In genomic region chr1:52113067-52113665, GRCm38 (mm10) we compare ENCODE assay signal across 8 mouse cellular contexts. TPM values are rescaled to one million over a fixed set of nuclear protein-coding genes. Genes with fewer than 3 reads are reported as not detected.
DNase-seq lines count a peak whose midpoint lies in the region; ATAC-seq and TF ChIP-seq lines count a peak whose summit lies in the region.

No protein-coding gene starts in this region.

- peaks cover 4% of the 10 kb centered on the region; the same call in 1 of the 2 replicates for H3K4me1 ChIP-seq in heart, embryonic 11.5 days (ENCODE audit: control insufficient read depth, insufficient read depth, low read length)
- H3K4me1 ChIP-seq in E14TG2a.4 (replicated peaks; ENCODE audit: low read depth, low read length) = peaks cover 9% of the 10 kb centered on the region
- H3K4me1 ChIP-seq in forebrain, embryonic 14.5 days (ENCODE audit: control insufficient read depth, insufficient read depth, low read length) = 0 out of 2 replicates have a peak, but pooled peaks cover 3% of the 10 kb centered on the region
- H3K4me1 ChIP-seq in liver, embryonic 15.5 days (replicated peaks) = peaks cover 6% of the 10 kb centered on the region

- H3K27ac ChIP-seq in heart, embryonic 11.5 days (ENCODE audit: low read depth, low read length) = peak overlapping the region; percentile 64; the same call in 1 of the 2 replicates
- H3K27ac ChIP-seq in forebrain, embryonic 14.5 days (ENCODE audit: low read depth, low read length) = peak overlapping the region; percentile 75
- H3K27ac ChIP-seq in liver, embryonic 15.5 days (replicated peaks) = peak overlapping the region; percentile 64; the same call in 1 of the 2 replicates

- TF ChIP-seq CTCF in E14TG2a.4 (conservative IDR thresholded peaks at IDR 0.05; ENCODE audit: low read length) = no peak

- WGBS in heart, embryonic 11.5 days (ENCODE audit: insufficient replicate concordance) = 23% methylated on average over 7 of the region's 7 CpGs
- 23% methylated on average over 7 of the region's 7 CpGs for WGBS in forebrain, embryonic 14.5 days
- 20% methylated on average over 7 of the region's 7 CpGs for WGBS in liver, embryonic 15.5 days (ENCODE audit: insufficient replicate concordance)

- peak overlapping the region; percentile 42 for H3K4me3 ChIP-seq in heart, embryonic 11.5 days (ENCODE audit: low read depth, low read length)
- H3K4me3 ChIP-seq in E14TG2a.4 (replicated peaks; ENCODE audit: low read length) = peak overlapping the region; percentile 65
- H3K4me3 ChIP-seq in forebrain, embryonic 14.5 days (ENCODE audit: low read depth, low read length) = peak overlapping the region; percentile 19
- H3K4me3 ChIP-seq in liver, embryonic 15.5 days (replicated peaks) = peak overlapping the region; percentile 66

- DNase-seq in heart, adult 18-20 months = no peak
- DNase-seq in forebrain, embryonic 14.5 days (ENCODE audit: low spot score) = no peak
- no peak for DNase-seq in c-Kit-positive CD71-positive TER-119-positive erythroid progenitor cells, embryonic 14.5 days (ENCODE audit: low spot score)
- no peak for DNase-seq in thymus, postnatal 36 days
- DNase-seq in cerebellum, adult 11 months = no peak

- H3K9ac ChIP-seq in heart, embryonic 11.5 days (ENCODE audit: low read depth, low read length) = peak overlapping the region; percentile 80
- H3K9ac ChIP-seq in forebrain, embryonic 14.5 days (ENCODE audit: low read length) = peak overlapping the region; percentile 61
- H3K9ac ChIP-seq in liver, embryonic 15.5 days = peak overlapping the region; percentile 69

- peak; percentile 8; the same call in 1 of the 2 replicates for ATAC-seq in heart, embryonic 11.5 days (replicated peaks; ENCODE audit: insufficient number of reproducible peaks, low FRiP score, low TSS enrichment)
- peak; percentile 25; the same call in 1 of the 2 replicates for ATAC-seq in forebrain, embryonic 14.5 days
- ATAC-seq in liver, embryonic 15.5 days (ENCODE audit: insufficient read depth) = no peak

- H3K9me3 ChIP-seq in heart, embryonic 11.5 days (replicated peaks; ENCODE audit: control insufficient read depth, low read length) = no peaks in the 10 kb centered on the region
- H3K9me3 ChIP-seq in E14TG2a.4 (ENCODE audit: low read length) = no peaks in the 10 kb centered on the region
- H3K9me3 ChIP-seq in forebrain, embryonic 14.5 days (replicated peaks; ENCODE audit: control insufficient read depth, low read length) = no peaks in the 10 kb centered on the region
- H3K9me3 ChIP-seq in liver, embryonic 15.5 days (replicated peaks) = no peaks in the 10 kb centered on the region

- H3K27me3 ChIP-seq in heart, embryonic 11.5 days (ENCODE audit: control insufficient read depth, insufficient read depth, low read length) = no peaks in the 10 kb centered on the region
- peaks cover 6% of the 10 kb centered on the region for H3K27me3 ChIP-seq in E14TG2a.4 (ENCODE audit: insufficient read depth, low read length)
- H3K27me3 ChIP-seq in forebrain, embryonic 14.5 days (replicated peaks; ENCODE audit: control insufficient read depth, insufficient read depth, low read length) = no peaks in the 10 kb centered on the region
- H3K27me3 ChIP-seq in liver, embryonic 15.5 days = no peaks in the 10 kb centered on the region

- H3K36me3 ChIP-seq in heart, embryonic 11.5 days (ENCODE audit: control insufficient read depth, insufficient read depth, low read length) = no peaks in the 10 kb centered on the region
- no peaks in the 10 kb centered on the region for H3K36me3 ChIP-seq in E14TG2a.4 (ENCODE audit: insufficient read depth, low read length)
- no peaks in the 10 kb centered on the region for H3K36me3 ChIP-seq in forebrain, embryonic 14.5 days (ENCODE audit: control insufficient read depth, insufficient read depth, low read length)
- no peaks in the 10 kb centered on the region for H3K36me3 ChIP-seq in liver, embryonic 15.5 days (replicated peaks)

- H3K4me2 ChIP-seq in heart, embryonic 11.5 days = peak overlapping the region; percentile 78
- H3K4me2 ChIP-seq in forebrain, embryonic 14.5 days (ENCODE audit: low read length) = peak overlapping the region; percentile 64
- H3K4me2 ChIP-seq in liver, embryonic 15.5 days = peak overlapping the region; percentile 87

RNA-seq across cellular contexts. Expression of gene Stat1, which starts 6.1 kb away (rescaled TPM):
- 28.5 and 31.2 TPM in 2 replicates for polyA plus RNA-seq in heart, embryonic 11.5 days (2014; fragmentation: Nextera tagmentation; extraction: Ambion mirVana)
- 10 to 100 TPM; 31.9 to 39.9 TPM for total RNA-seq in heart, adult 18-20 months (2021)
- polyA plus RNA-seq in forebrain, embryonic 14.5 days (2014; fragmentation: Nextera tagmentation; extraction: Ambion mirVana) = 12.9 and 13.1 TPM in 2 replicates
- polyA plus RNA-seq in liver, embryonic 15.5 days (2015; fragmentation: Nextera tagmentation; extraction: Ambion mirVana) = 24.0 and 26.0 TPM in 2 replicates
